Mouse (Mus musculus) thymus, adult 2 months (tissue): Measurements from ENCODE around the gene Psd4. TPM values are rescaled to one million over a fixed set of nuclear protein-coding genes. Genes with fewer than 3 reads are reported as not detected.

Experiments used
- DNase-seq: peaks from one replicate; pipeline ENCODE4 v3.0.0; 2021
- H3K27ac ChIP-seq: fragments of 200-500 bp; 2 replicates; pipeline ENCODE4 v1.5.1; 2012; ENCODE audit warnings: low read length, control low read depth; ENCODE audit not compliant: control insufficient read depth, insufficient read depth
- H3K27me3 ChIP-seq: fragments of 200-500 bp; 2 replicates; pipeline ENCODE4 v1.6.1; 2012; ENCODE audit warnings: mild to moderate bottlenecking, low read length, moderate library complexity, mixed read lengths; ENCODE audit not compliant: control insufficient read depth, insufficient read depth
- H3K36me3 ChIP-seq: fragments of 200-500 bp; 2 replicates; pipeline ENCODE4 v1.6.1; 2012; ENCODE audit warnings: mild to moderate bottlenecking, low read length, moderate library complexity; ENCODE audit not compliant: control insufficient read depth, insufficient read depth
- H3K4me1 ChIP-seq: fragments of 200-500 bp; replicated peaks from 2 replicates; pipeline ENCODE4 v1.6.1; 2012; ENCODE audit warnings: low read length; ENCODE audit not compliant: control insufficient read depth, insufficient read depth
- H3K4me3 ChIP-seq: fragments of 200-500 bp; 2 replicates; pipeline ENCODE4 v1.5.1; 2012; ENCODE audit warnings: mild to moderate bottlenecking, low read length, control low read depth, moderate library complexity; ENCODE audit not compliant: control insufficient read depth, insufficient read depth
- CTCF ChIP-seq: fragments of 200-500 bp; IDR thresholded peaks from 2 replicates; pipeline ENCODE4 v1.5.1; 2012; ENCODE audit warnings: mild to moderate bottlenecking, control low read depth, low read length, moderate library complexity, borderline replicate concordance; ENCODE audit not compliant: control insufficient read depth, poor library complexity, insufficient read depth; ENCODE audit errors: extremely low read depth
- POLR2A ChIP-seq: fragments of 200-500 bp; IDR thresholded peaks from 2 replicates; pipeline ENCODE4 v1.6.1; 2012; ENCODE audit warnings: mild to moderate bottlenecking, low read length, control low read depth, moderate library complexity; ENCODE audit not compliant: control insufficient read depth, poor library complexity, insufficient read depth; ENCODE audit errors: extremely low read depth
- WGBS: fragments of 180-500 bp; shearing (Covaris S2); methylation state at CpG from one replicate; pipeline ENCODE4 v1.1.7; 2018; 5-methylcytosine and 5-hydroxymethylcytosine counted together
- polyA plus RNA-seq: library from polyadenylated mRNA; depleted of rRNA; stranded (reverse); fragments of >200 nt; gene quantifications from 2 replicates; pipeline ENCODE4 v1.2.3, GENCODE M21; 2012

Psd4 gene
- polyA plus RNA-seq, 1 experiment = 95.6 TPM

DNA sequence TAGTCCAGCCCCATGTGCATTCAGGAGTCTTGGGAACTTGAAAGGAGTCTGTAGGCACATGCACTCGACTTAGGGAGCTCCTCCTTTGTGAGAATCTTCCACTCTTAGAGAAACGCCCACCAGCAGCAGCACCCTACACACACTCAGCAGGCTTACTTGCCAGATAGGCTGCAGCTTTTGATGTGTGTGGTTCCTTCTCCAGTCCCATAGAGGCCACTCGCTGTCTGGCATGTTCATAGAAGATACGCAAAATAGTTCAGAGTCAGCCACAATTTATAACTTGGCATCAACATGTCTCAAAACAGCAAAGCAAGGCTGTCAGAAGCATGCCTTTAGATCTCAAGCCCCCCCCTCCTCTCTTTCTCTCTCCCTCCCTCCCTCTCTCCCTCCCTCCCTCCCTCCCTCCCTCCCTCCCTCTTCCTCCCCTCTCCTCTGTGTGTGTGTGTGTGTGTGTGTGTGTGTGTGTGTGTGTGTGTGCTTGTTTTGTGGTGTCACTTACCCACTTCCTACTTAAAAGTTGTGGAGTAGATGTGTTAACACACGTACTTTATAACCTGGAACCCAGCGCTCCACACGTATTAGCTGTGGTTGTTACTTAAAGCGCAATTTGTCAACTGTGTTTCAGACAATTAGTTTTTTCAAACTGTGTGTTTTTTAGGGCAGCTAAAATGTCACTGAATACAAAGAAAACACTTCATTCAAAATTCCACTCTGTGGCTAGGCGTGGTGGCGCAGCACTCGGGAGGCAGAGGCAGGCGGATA, 985 bp upstream of the Psd4 start:
- 25% methylated on average over 12 of the region's 12 CpGs for WGBS
- Histone ChIP-seq H3K4me3 (no peak overlapping the region), H3K36me3 (no peaks in the 10 kb centered on the region), H3K27ac (no peak overlapping the region), H3K27me3 (no peaks in the 10 kb centered on the region), H3K4me1 (peaks cover 10% of the 10 kb centered on the region)
- DNase-seq = no peak
- no peak for TF ChIP-seq CTCF

DNA sequence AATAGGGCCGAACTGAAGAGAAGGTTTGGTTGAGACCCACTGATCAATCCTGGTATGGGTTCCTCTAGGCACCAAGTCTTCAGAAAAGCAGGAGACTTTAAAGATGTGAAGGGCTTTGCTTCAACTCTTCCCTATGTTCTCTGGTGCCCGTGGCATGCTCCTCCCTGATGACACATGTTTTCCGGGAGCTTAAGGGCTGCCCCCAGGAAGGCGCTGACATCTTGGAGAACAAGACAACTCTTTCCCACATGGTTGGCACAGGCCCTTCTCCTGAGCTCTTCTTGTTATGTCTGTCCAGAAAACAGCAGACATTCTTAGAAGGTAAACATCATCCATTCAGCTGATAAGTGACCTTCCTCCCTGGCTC, 498 bp downstream of the Psd4 start:
- no peaks in the 10 kb centered on the region for H3K36me3 ChIP-seq
- 72% methylated on average over 4 of the region's 4 CpGs for WGBS

DNA sequence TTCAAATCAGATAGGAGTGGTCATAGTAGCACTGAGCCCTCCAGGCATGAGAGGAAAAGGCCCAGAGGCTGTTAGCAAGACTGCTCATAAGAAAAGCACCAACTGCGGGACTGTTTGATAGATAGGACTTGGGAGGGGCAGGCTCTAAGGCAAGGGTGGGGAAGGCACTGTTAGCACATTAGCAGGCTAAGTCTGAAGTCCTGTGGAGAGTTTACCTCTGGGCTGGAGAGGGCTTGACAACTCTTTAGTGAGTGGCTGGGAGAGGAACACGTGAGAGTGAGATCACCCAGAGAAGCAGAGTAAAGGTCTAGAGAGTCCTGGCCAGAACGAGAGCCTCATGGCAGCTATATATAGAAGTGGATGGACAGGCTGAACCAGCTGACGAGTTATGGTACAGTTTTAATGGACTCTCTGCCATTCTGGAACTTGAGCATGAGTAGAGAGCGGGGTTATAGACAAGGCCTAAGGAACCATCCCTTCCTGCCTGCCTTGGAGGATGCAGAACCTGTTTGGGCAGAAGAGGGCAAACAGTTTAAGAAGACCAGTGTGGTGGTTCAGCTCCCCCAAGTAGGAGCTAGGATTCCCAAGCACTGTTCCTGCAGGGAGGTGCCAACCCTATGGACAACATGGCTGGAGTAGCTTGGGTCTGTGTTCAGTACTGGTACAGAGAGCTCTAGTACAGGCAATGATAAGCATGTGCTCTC, 11.5 kb downstream of the Psd4 start:
- H3K4me1 ChIP-seq = peaks cover 21% of the 10 kb centered on the region
- no peak overlapping the region for H3K27ac ChIP-seq
- WGBS = 94% methylated on average over 5 of the region's 5 CpGs
- TF ChIP-seq POLR2A (no peak), CTCF (no peak)
- H3K4me3 ChIP-seq = no peak overlapping the region
- H3K36me3 ChIP-seq = no peaks in the 10 kb centered on the region
- no peaks in the 10 kb centered on the region for H3K27me3 ChIP-seq
- DNase-seq = no peak

More for the DNA sequence above, 498 bp downstream of the Psd4 start:
- H3K27ac ChIP-seq = no peak overlapping the region
- H3K4me1 ChIP-seq = peaks cover 10% of the 10 kb centered on the region
- TF ChIP-seq CTCF (no peak), POLR2A (no peak)
- H3K27me3 ChIP-seq = no peaks in the 10 kb centered on the region
- no peak for DNase-seq
- peak overlapping the region; percentile 48 for H3K4me3 ChIP-seq

DNA sequence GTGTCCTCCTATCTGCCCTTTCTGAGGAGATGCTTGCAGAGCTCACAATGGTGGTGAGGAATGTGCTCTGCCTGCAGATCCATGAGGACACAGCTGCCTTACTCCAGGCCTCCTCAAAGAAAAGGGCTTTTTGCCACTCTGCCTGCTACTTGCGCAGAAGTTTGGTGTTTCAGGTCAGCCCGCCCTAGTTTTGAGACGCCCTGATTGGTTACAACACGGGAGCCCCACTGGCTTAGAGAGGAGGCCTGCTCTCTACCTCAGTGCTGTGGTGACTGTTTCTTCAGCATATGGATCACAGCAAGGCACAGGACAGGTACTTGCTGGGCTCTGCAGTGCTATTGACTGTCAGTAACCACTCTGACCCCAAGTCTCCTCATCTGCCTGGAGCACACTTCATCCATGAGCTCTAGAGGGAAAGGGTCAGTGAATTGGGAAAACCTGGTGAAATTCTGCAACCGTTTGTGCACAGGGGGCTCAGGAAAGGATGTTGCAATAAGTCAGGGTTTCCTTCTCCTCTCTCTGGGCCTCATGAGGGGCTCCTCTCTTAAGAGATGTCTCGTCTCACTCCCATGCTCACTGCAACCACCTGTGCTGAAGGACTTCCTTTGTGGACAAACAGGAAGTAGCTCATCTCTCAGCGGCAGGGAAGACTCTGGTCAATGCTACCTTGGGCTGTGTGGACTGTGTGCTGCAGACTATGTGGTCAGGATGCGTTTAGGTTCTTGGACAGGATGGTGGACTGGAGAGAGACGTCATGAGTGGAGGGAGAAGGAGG, 15.3 kb downstream of the Psd4 start:
- DNase-seq = peak; percentile 22
- no peak overlapping the region for H3K4me3 ChIP-seq
- TF ChIP-seq CTCF = no peak
- no peak for TF ChIP-seq POLR2A
- no peaks in the 10 kb centered on the region for H3K36me3 ChIP-seq
- no peaks in the 10 kb centered on the region for H3K27me3 ChIP-seq
- WGBS = 42% methylated on average over 9 of the region's 9 CpGs
- H3K27ac ChIP-seq = peak overlapping the region; percentile 97
- peaks cover 45% of the 10 kb centered on the region for H3K4me1 ChIP-seq

DNA sequence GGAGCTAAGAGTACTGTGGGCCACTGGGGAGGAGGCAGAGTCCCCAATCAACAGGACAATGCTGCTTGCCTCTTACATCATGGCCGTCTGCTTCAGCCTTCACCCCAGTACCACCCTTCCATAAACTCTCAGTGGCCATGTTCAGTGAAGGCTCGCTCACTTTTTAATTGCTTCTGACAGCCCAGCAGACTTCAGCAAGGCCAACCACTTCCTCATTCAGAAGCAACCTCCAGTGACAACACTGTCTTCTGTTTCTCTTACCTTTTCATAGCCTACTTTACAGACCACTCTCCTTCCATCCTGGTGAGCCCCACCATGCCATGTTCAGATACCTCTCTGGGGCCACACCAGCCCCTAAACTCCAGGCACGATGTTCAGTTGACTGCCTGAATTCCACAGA, 16.3 kb downstream of the Psd4 start:
- Histone ChIP-seq H3K4me1 (peaks cover 53% of the 10 kb centered on the region), H3K4me3 (no peak overlapping the region), H3K27ac (peak overlapping the region; percentile 97), H3K27me3 (no peaks in the 10 kb centered on the region), H3K36me3 (no peaks in the 10 kb centered on the region)
- no peak for DNase-seq
- TF ChIP-seq POLR2A = no peak
- no peak for TF ChIP-seq CTCF
- 45% methylated on average over 3 of the region's 3 CpGs for WGBS

DNA sequence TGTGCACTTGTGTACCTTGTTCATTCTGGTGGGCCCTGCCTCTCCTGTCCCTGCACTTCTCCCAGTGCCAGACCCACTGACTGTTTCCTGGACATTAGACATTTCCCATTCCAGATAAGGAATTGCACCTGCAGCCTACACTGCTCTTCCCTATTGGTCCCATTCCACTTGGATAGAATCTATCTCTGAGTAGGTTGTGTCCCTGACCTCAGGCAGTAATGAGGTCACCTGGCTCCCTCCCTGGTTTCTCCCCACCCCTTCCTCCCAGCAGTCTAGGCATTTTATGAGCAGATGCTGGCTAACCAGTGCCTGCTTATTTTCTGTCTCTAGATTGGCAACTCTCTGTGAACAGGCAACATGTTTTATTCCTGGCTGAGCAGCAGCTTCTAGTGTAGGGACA, 17.0 kb downstream of the Psd4 start:
- no peaks in the 10 kb centered on the region for H3K36me3 ChIP-seq
- TF ChIP-seq POLR2A (no peak), CTCF (no peak)
- H3K4me1 ChIP-seq = peaks cover 53% of the 10 kb centered on the region
- peak overlapping the region; percentile 97 for H3K27ac ChIP-seq
- DNase-seq = no peak
- H3K27me3 ChIP-seq = no peaks in the 10 kb centered on the region
- H3K4me3 ChIP-seq = no peak overlapping the region
